Mouse (Mus musculus): ENCODE results near the gene Aipl1.

GRCm38 (mm10) chr11:72042631-72043030 is 5.3 kb upstream of the Aipl1 start:
- no peak for TF ChIP-seq CTCF (IDR thresholded peaks at IDR 0.05; ENCODE audit: borderline replicate concordance, control insufficient read depth, extremely low read depth, insufficient read depth, low read length, poor library complexity)
- TF ChIP-seq POLR2A (IDR thresholded peaks at IDR 0.05; ENCODE audit: control insufficient read depth, extremely low read depth, insufficient read depth, low read length, poor library complexity), result no peak
